Comparison of ENCODE assay signal across 25 mouse cellular contexts in the genomic region with DNA sequence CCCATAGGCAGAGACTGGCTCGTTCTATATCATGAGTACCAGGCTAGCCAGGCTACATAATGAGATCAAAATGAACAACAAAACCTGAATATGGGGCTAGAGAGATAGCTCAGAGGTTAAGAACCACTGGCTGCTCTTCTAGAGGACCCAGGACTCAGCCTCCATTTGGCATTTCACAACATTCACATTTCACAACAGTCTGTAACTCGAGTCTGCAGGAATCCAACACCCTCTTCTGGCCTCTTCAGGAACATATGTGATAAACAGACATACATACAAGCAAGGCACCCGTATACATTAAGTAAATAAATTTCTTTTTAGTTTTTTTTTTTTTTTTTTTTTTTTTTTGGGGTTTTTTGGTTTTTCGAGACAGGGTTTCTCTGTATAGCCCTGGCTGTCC. TPM values are rescaled to one million over a fixed set of nuclear protein-coding genes. Genes with fewer than 3 reads are reported as not detected.
DNase-seq lines count a peak whose midpoint lies in the region; ATAC-seq and TF ChIP-seq lines count a peak whose summit lies in the region.
"Had no signal": no experiment of that assay in that cellular context is flagged by ENCODE, and none has a peak within 500 bp of the region (broad histone marks: within the 10 kb centered on the region; RNA-seq: fewer than 3 reads in every experiment).

No protein-coding gene starts in this region.

- ATAC-seq in intestine, postnatal 0 days, result no peak
- ATAC-seq in intestine, embryonic 16.5 days, result no peak
- ATAC-seq in granulocyte monocyte progenitor cell, adult 5-6 weeks (replicated peaks; ENCODE audit: poor library complexity, severe bottlenecking), result peak; percentile 56
- ATAC-seq in inflammation-experienced regulatory T-cells, adult 6 months, result no peak
- ATAC-seq: forebrain, embryonic 13.5 days had no signal

- no peak overlapping the region for H3K9ac ChIP-seq in intestine, postnatal 0 days (ENCODE audit: low read depth, low read length)
- H3K9ac ChIP-seq in intestine, embryonic 16.5 days (ENCODE audit: low read depth, low read length), result no peak overlapping the region
- H3K9ac ChIP-seq: embryonic facial prominence, embryonic 13.5 days; forebrain, embryonic 13.5 days; heart, embryonic 12.5 days; liver, embryonic 13.5 days; midbrain, embryonic 12.5 days had no signal

- peak; percentile 8 for DNase-seq in lung, postnatal 25 days (ENCODE audit: low spot score)
- DNase-seq in lung, postnatal 4 days, result no peak
- no peak for DNase-seq in ovary, postnatal 36 days (ENCODE audit: low spot score)
- DNase-seq: adrenal gland, adult 8-10 months; cerebellum, adult 8-10 months; cerebellum, postnatal 36 days; embryo, embryonic 11 days; gastrocnemius, adult 2 months; heart, adult 18-20 months; heart, postnatal 10 days; kidney, adult 2 months; kidney, postnatal 10 days; liver, embryonic 13.5 days; thymus, adult 18-20 months; thymus, postnatal 36 days had no signal

- no peaks in the 10 kb centered on the region for H3K9me3 ChIP-seq in intestine, postnatal 0 days (ENCODE audit: control insufficient read depth)
- no peaks in the 10 kb centered on the region for H3K9me3 ChIP-seq in intestine, embryonic 16.5 days (ENCODE audit: control insufficient read depth, low read length)
- H3K9me3 ChIP-seq: embryonic facial prominence, embryonic 13.5 days; forebrain, embryonic 13.5 days; heart, embryonic 12.5 days; limb, embryonic 10.5 days; liver, embryonic 13.5 days; midbrain, embryonic 12.5 days had no signal

- H3K27ac ChIP-seq in intestine, postnatal 0 days (ENCODE audit: low read depth, low read length), result 0 out of 2 replicates have a peak overlapping the region, but pooled peaks have one; percentile 73
- no peak overlapping the region for H3K27ac ChIP-seq in intestine, embryonic 16.5 days (ENCODE audit: low read length)
- H3K27ac ChIP-seq: embryonic facial prominence, embryonic 13.5 days; forebrain, embryonic 13.5 days; limb, embryonic 10.5 days; liver, embryonic 13.5 days; midbrain, embryonic 12.5 days had no signal

- no peak overlapping the region for H3K4me3 ChIP-seq in intestine, postnatal 0 days (ENCODE audit: low read depth, low read length)
- H3K4me3 ChIP-seq in intestine, embryonic 16.5 days (ENCODE audit: low read length), result no peak overlapping the region
- H3K4me3 ChIP-seq: embryonic facial prominence, embryonic 13.5 days; erythroblast, embryonic 14.5 days; forebrain, embryonic 13.5 days; gastrocnemius, adult 2 months; heart, embryonic 12.5 days; limb, embryonic 10.5 days; liver, embryonic 13.5 days; midbrain, embryonic 12.5 days had no signal

- H3K36me3 ChIP-seq in intestine, postnatal 0 days (ENCODE audit: control insufficient read depth, insufficient read depth), result no peaks in the 10 kb centered on the region; the same call in 1 of the 2 replicates
- H3K36me3 ChIP-seq in intestine, embryonic 16.5 days (ENCODE audit: control insufficient read depth, insufficient read depth, low read length), result no peaks in the 10 kb centered on the region

- 76% methylated on average over 4 of the region's 4 CpGs for WGBS in intestine, postnatal 0 days
- WGBS in intestine, embryonic 16.5 days, result 83% methylated on average over 4 of the region's 4 CpGs

- 0 out of 2 replicates have a peak, but pooled peaks cover 3% of the 10 kb centered on the region for H3K4me1 ChIP-seq in intestine, postnatal 0 days (replicated peaks; ENCODE audit: control insufficient read depth, insufficient read depth, low read length)
- H3K4me1 ChIP-seq in intestine, embryonic 16.5 days (ENCODE audit: control insufficient read depth, insufficient read depth, low read length), result peaks cover 7% of the 10 kb centered on the region; the same call in 1 of the 2 replicates

- H3K27me3 ChIP-seq in intestine, postnatal 0 days (replicated peaks; ENCODE audit: control insufficient read depth, insufficient read depth, low read length), result no peaks in the 10 kb centered on the region
- no peaks in the 10 kb centered on the region for H3K27me3 ChIP-seq in intestine, embryonic 16.5 days (replicated peaks; ENCODE audit: control insufficient read depth, insufficient read depth, low read length)
- H3K27me3 ChIP-seq: embryonic facial prominence, embryonic 13.5 days; forebrain, embryonic 13.5 days; heart, embryonic 12.5 days; liver, embryonic 13.5 days; midbrain, embryonic 12.5 days had no signal

- no peak overlapping the region for H3K4me2 ChIP-seq in intestine, postnatal 0 days (replicated peaks; ENCODE audit: low read depth)
- H3K4me2 ChIP-seq in intestine, embryonic 16.5 days (ENCODE audit: low read depth, low read length), result no peak overlapping the region
- H3K4me2 ChIP-seq: embryonic facial prominence, embryonic 13.5 days; forebrain, embryonic 13.5 days; heart, embryonic 12.5 days; liver, embryonic 13.5 days; midbrain, embryonic 12.5 days had no signal

- TF ChIP-seq CTCF in intestine, postnatal 0 days (IDR thresholded peaks at IDR 0.05; ENCODE audit: low read depth), result peak; percentile 40

RNA-seq across cellular contexts. Expression of a gene that starts 3.5 kb away (rescaled TPM):
- polyA plus RNA-seq in intestine, postnatal 0 days (2015; fragmentation: Nextera tagmentation; extraction: Ambion mirVana), result 10.8 and 12.0 TPM in 2 replicates
- 10.5 and 13.5 TPM in 2 replicates for polyA plus RNA-seq in intestine, embryonic 16.5 days (2015; fragmentation: Nextera tagmentation; extraction: Ambion mirVana)
- 38.3 and 40.6 TPM in 2 replicates for total RNA-seq in granulocyte monocyte progenitor cell, adult 5-6 weeks (2014; fragmentation: Nextera tagmentation)
- total RNA-seq in granulocyte monocyte progenitor cell, adult 5-6 weeks (2017), result 18.9 and 21.2 TPM in 2 replicates
- polyA plus RNA-seq in inflammation-experienced regulatory T-cells, adult 6 months (2017; shearing (Covaris generic)), result 10 to 100 TPM in 2 of 3 experiments, 1 to 10 TPM in 1; 5.4 to 17.8 (median 13.3) TPM

RNA-seq across cellular contexts. Expression of a gene that starts 3.9 kb away (rescaled TPM):
- 35.0 and 35.6 TPM in 2 replicates for polyA plus RNA-seq in intestine, postnatal 0 days (2015; fragmentation: Nextera tagmentation; extraction: Ambion mirVana)
- 29.7 and 30.2 TPM in 2 replicates for polyA plus RNA-seq in intestine, embryonic 16.5 days (2015; fragmentation: Nextera tagmentation; extraction: Ambion mirVana)
- total RNA-seq in granulocyte monocyte progenitor cell, adult 5-6 weeks (2014; fragmentation: Nextera tagmentation), result 12.5 and 16.3 TPM in 2 replicates
- total RNA-seq in granulocyte monocyte progenitor cell, adult 5-6 weeks (2017), result 10.4 and 15.7 TPM in 2 replicates
- polyA plus RNA-seq in inflammation-experienced regulatory T-cells, adult 6 months (2017; shearing (Covaris generic)), result 10 to 100 TPM; 44.9 to 53.1 (median 50.1) TPM

RNA-seq across cellular contexts. Expression of a gene that starts 17.2 kb away (rescaled TPM):
- 0.18 and 0.24 TPM in 2 replicates for polyA plus RNA-seq in intestine, postnatal 0 days (2015; fragmentation: Nextera tagmentation; extraction: Ambion mirVana)
- 0.40 and 0.49 TPM in 2 replicates for polyA plus RNA-seq in intestine, embryonic 16.5 days (2015; fragmentation: Nextera tagmentation; extraction: Ambion mirVana)
- 0.21 TPM in 1 of 2 replicates, not detected in the other for total RNA-seq in granulocyte monocyte progenitor cell, adult 5-6 weeks (2014; fragmentation: Nextera tagmentation)
- total RNA-seq in granulocyte monocyte progenitor cell, adult 5-6 weeks (2017), result not detected in 2 replicates
- polyA plus RNA-seq in inflammation-experienced regulatory T-cells, adult 6 months (2017; shearing (Covaris generic)), result under 1 TPM; 0.28 to 0.38 (median 0.36) TPM
- total RNA-seq: gastrocnemius, adult 2 months; heart, postnatal 10 days had no signal
- polyA plus RNA-seq: erythroblast, embryonic 14.5 days had no signal
